Mouse (Mus musculus): ENCODE results near the gene A430005L14Rik. TPM values are rescaled to one million over a fixed set of nuclear protein-coding genes. Genes with fewer than 3 reads are reported as not detected.

A430005L14Rik gene
- polyA plus RNA-seq, 1 experiment: 23.6 TPM

DNA sequence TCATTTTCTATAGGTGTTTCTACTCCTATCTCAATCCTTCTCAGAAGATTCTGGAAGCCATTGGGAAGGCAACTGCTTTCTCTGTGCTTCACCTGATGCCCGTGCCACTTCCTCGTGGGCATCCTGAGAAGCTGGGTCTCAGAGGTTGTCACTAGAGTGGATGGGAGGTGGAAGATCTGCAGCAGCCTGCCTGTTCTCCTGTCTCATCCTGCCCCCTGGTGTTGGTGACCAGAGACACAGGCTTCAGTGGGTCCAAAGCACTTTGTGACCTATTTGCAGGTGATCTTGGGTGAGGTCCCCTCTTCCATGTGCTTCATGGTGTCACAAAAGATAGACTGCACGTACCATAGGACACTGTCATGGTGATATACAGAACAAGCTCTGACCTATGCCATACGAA, 13.8 kb upstream of the A430005L14Rik start:
- TF ChIP-seq CTCF (IDR thresholded peaks at IDR 0.05; ENCODE audit: low read depth, low read length): no peak
- TF ChIP-seq POLR2A (IDR thresholded peaks at IDR 0.05; ENCODE audit: borderline replicate concordance, low read depth, low read length): no peak
- Histone ChIP-seq H3K4me3 (ENCODE audit: insufficient read depth, low read length) (no peak overlapping the region), H3K4me1 (ENCODE audit: control insufficient read depth, insufficient read depth, low read length) (no peaks in the 10 kb centered on the region), H3K27ac (ENCODE audit: insufficient read depth, low read depth, low read length) (no peak overlapping the region)

DNA sequence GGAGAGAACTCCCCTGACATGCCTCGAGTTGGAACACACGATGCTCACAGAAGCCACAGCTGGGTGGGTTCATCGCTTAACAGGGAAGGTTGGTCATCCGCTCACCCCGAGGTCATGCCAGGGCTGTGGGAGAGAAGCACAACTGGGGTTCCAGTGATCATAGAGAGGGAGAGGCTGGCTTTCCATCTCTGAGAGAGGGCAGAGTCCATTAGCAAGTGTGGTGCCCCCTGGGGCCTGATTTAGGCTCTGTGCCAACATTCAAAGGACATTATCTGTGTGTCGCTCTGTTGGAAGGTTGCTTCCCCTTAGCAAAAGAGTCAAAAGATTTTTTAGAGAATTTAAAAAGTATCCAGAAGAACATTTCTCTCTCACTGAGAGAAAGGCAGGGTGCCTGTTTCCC, 12.8 kb upstream of the A430005L14Rik start:
- TF ChIP-seq POLR2A (IDR thresholded peaks at IDR 0.05; ENCODE audit: borderline replicate concordance, low read depth, low read length) (no peak), CTCF (IDR thresholded peaks at IDR 0.05; ENCODE audit: low read depth, low read length) (no peak)
- Histone ChIP-seq H3K27ac (ENCODE audit: insufficient read depth, low read depth, low read length) (no peak overlapping the region), H3K4me1 (ENCODE audit: control insufficient read depth, insufficient read depth, low read length) (no peaks in the 10 kb centered on the region), H3K4me3 (ENCODE audit: insufficient read depth, low read length) (no peak overlapping the region)

DNA sequence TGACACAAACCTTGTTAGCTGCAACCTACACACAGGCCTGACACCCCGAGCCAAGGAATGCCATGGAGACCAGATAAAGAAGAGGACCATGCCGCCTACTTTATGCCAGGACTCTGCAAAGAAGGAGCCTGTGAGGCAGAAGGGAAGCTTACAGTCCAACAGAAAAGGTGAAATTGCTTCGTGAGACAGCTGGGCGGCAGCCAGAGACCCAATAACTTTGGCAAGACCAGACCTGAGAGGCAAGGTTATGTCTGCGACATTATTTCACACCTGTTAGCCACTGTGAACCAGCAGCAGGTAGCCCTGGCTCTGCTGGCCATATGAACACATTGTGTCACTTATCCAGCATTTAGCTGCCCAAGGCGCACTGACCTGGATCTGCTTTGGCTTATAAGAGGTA, 11.3 kb upstream of the A430005L14Rik start:
- TF ChIP-seq CTCF (IDR thresholded peaks at IDR 0.05; ENCODE audit: low read depth, low read length) (no peak), POLR2A (IDR thresholded peaks at IDR 0.05; ENCODE audit: borderline replicate concordance, low read depth, low read length) (no peak)
- Histone ChIP-seq H3K27ac (ENCODE audit: insufficient read depth, low read depth, low read length) (no peak overlapping the region), H3K4me1 (ENCODE audit: control insufficient read depth, insufficient read depth, low read length) (no peaks in the 10 kb centered on the region), H3K4me3 (ENCODE audit: insufficient read depth, low read length) (no peak overlapping the region)

DNA sequence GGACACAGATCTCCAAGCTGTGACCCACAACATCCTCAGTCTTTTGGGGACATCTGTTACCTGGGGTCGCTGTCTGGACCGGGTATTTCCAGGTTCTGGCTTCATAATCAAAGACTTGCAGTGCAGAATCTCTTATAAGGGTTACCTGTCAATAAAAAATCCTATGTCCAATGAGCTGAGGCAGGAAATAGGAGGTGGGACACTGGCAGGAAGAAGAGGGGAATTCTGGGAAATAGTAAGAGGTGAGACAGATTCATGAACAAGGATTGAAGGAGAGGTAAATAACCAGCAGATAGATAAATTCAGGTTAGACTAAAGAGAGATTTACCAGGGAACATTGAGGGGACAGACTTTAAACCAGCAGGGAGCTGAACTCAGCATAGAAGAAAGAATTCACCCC, 6.7 kb upstream of the A430005L14Rik start:
- no peaks in the 10 kb centered on the region for H3K4me1 ChIP-seq (ENCODE audit: control insufficient read depth, insufficient read depth, low read length)
- H3K27ac ChIP-seq (ENCODE audit: insufficient read depth, low read depth, low read length): no peak overlapping the region
- TF ChIP-seq POLR2A (IDR thresholded peaks at IDR 0.05; ENCODE audit: borderline replicate concordance, low read depth, low read length) (no peak), CTCF (IDR thresholded peaks at IDR 0.05; ENCODE audit: low read depth, low read length) (no peak)
- no peak overlapping the region for H3K4me3 ChIP-seq (ENCODE audit: insufficient read depth, low read length)

DNA sequence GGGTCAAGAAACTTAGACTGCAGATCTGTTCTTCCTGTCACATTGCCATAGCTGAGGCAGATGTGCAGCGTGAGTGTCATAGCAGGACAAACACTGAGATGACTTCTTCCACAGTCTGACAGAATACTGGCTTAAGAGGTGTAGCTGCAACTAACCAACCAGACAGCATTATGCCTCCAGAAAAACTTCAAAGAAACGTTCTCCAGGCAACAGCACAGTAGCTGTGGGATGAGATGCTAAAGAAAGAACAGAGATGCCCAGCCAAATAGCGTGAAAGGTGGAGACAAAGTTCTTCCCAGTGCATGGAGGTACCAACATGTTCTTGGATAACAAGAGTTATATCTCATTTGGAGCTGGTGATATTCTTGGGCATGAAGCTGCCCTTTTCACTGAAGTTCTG, 5.9 kb upstream of the A430005L14Rik start:
- Histone ChIP-seq H3K27ac (ENCODE audit: insufficient read depth, low read depth, low read length) (no peak overlapping the region), H3K4me3 (ENCODE audit: insufficient read depth, low read length) (no peak overlapping the region), H3K4me1 (ENCODE audit: control insufficient read depth, insufficient read depth, low read length) (no peaks in the 10 kb centered on the region)
- TF ChIP-seq CTCF (IDR thresholded peaks at IDR 0.05; ENCODE audit: low read depth, low read length) (no peak), POLR2A (IDR thresholded peaks at IDR 0.05; ENCODE audit: borderline replicate concordance, low read depth, low read length) (no peak)

DNA sequence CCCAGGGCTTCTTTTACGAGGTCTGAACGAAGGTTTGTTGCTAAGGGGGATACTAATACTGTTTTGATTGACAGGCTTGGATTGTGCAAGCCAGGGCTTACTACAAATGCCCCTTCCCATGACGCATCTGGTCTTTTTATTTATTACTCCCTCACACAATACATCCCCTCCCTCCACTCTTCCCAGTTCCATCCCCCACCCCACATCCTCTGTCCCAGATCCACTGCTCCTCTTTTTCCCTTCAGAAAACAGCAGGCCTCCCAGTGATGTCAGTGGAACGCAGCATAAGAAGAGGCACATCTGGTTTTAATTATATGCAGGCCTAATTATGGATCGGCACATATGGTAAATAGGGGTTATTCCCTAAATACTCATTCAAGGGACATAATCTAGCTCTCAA, 5.3 kb upstream of the A430005L14Rik start:
- no peak overlapping the region for H3K4me3 ChIP-seq (ENCODE audit: insufficient read depth, low read length)
- TF ChIP-seq POLR2A (IDR thresholded peaks at IDR 0.05; ENCODE audit: borderline replicate concordance, low read depth, low read length): no peak
- TF ChIP-seq CTCF (IDR thresholded peaks at IDR 0.05; ENCODE audit: low read depth, low read length): no peak
- H3K27ac ChIP-seq (ENCODE audit: insufficient read depth, low read depth, low read length): no peak overlapping the region
- no peaks in the 10 kb centered on the region for H3K4me1 ChIP-seq (ENCODE audit: control insufficient read depth, insufficient read depth, low read length)

DNA sequence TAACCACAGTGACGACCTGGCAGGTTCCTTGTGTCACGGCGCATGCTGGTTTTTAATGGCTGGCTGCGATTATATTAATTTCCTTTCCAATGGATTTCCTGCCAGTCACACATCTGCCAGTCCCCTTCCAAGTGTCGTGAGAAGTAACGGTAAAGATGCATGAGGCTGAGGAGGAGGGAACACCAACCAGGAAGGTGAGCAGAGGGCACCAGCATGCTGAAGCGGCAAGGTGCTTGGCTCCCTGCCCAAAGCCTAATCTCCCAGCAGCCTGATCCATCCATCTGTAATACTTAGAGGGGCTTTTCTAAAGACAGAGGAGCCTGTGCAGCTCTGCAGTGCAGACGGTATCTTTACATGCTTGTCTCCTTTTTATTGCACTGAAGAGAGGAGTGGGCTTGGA, 1.4 kb upstream of the A430005L14Rik start:
- no peak overlapping the region for H3K27ac ChIP-seq (ENCODE audit: insufficient read depth, low read depth, low read length)
- no peak for TF ChIP-seq CTCF (IDR thresholded peaks at IDR 0.05; ENCODE audit: low read depth, low read length)
- TF ChIP-seq POLR2A (IDR thresholded peaks at IDR 0.05; ENCODE audit: borderline replicate concordance, low read depth, low read length): no peak
- 0 out of 2 replicates have a peak, but pooled peaks cover 4% of the 10 kb centered on the region for H3K4me1 ChIP-seq (ENCODE audit: control insufficient read depth, insufficient read depth, low read length)
- H3K4me3 ChIP-seq (ENCODE audit: insufficient read depth, low read length): no peak overlapping the region

DNA sequence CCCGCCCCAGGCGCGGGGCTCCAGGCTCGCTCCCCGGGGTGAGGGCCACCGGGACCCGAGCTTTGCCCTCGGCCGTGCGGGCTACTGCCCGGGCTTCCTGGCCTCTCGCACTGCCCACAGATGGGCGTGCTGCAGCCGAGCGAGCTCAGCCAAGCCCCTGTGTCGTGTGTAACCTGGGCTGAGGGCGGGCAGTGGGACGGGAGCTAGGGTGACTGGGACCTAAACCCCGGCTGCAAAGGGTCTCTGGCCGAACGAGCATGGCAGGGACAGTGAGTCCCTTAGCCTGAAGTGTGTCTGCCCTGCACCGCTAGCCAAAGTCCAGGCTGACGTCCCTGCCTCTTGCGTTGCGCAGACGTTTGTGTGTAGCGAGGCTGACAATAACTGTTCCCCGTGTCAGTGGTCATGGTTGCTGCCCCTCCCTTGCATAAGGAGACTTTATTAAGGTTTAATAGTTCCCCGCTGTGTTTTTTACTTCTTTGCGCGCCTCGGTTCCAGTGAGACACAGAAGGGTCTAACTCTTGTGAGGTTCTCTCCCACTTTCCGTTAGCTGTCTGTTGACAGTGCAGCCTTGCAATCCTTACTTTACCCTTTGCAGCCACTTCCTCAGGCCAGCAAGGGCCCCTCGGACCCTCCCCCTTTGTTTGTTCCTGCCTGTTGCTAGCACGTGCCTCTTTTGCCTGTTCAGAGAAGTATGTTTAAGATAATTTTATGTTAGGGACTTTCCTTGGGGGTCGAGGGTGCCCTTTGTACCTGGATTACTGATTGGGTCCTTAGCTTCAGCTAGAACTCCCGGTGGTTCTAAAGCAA, 610 bp downstream of the A430005L14Rik start:
- no peak for TF ChIP-seq POLR2A (IDR thresholded peaks at IDR 0.05; ENCODE audit: borderline replicate concordance, low read depth, low read length)
- TF ChIP-seq CTCF (IDR thresholded peaks at IDR 0.05; ENCODE audit: low read depth, low read length): no peak
- Histone ChIP-seq H3K27ac (ENCODE audit: insufficient read depth, low read depth, low read length) (peak overlapping the region; percentile 73), H3K4me3 (ENCODE audit: insufficient read depth, low read length) (peak overlapping the region; percentile 85), H3K4me1 (ENCODE audit: control insufficient read depth, insufficient read depth, low read length) (0 out of 2 replicates have a peak, but pooled peaks cover 4% of the 10 kb centered on the region)

DNA sequence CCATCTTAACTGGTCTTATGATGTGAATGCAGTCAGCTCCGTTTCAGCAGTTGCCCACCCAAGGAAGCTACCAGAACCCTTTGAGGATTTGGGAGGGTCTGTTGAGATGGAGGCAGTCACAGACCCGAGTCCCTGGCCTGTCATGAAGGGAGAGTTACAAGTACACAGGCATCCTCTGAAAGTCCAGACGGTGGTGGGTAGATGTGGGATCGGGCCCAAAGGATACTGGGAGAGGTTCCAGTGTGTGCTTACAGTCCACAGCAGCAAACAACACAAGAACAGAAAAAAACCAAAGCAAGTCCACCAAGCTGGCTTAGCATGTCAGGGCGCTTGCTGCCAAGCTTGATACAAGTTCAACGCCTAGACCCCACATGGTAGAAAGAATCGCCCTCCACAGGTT, 5.6 kb downstream of the A430005L14Rik start:
- TF ChIP-seq POLR2A (IDR thresholded peaks at IDR 0.05; ENCODE audit: borderline replicate concordance, low read depth, low read length) (no peak), CTCF (IDR thresholded peaks at IDR 0.05; ENCODE audit: low read depth, low read length) (no peak)
- H3K27ac ChIP-seq (ENCODE audit: insufficient read depth, low read depth, low read length): no peak overlapping the region
- H3K4me1 ChIP-seq (ENCODE audit: control insufficient read depth, insufficient read depth, low read length): 0 out of 2 replicates have a peak, but pooled peaks cover 4% of the 10 kb centered on the region
- no peak overlapping the region for H3K4me3 ChIP-seq (ENCODE audit: insufficient read depth, low read length)

DNA sequence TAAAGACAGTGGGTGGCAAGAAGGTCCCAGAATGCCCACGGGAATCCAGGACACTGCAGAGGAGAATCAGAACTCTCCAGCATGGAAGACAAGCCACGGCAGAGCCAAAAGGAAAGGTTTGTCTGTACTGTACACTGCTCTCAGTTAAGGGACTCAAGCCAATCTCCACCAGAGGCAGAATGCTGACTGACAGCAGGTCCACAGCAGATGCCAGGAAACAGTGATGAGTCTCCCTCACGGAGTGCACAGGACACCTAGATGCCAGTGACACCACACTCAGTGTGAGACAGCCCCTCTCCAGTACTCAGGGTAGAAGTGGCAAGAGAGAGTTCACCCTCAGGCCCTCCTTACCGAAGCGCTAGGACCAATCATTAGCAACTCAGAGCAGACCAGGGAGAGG, 9.6 kb downstream of the A430005L14Rik start:
- no peak overlapping the region for H3K4me3 ChIP-seq (ENCODE audit: insufficient read depth, low read length)
- H3K27ac ChIP-seq (ENCODE audit: insufficient read depth, low read depth, low read length): no peak overlapping the region
- no peak for TF ChIP-seq CTCF (IDR thresholded peaks at IDR 0.05; ENCODE audit: low read depth, low read length)
- TF ChIP-seq POLR2A (IDR thresholded peaks at IDR 0.05; ENCODE audit: borderline replicate concordance, low read depth, low read length): no peak
- no peaks in the 10 kb centered on the region for H3K4me1 ChIP-seq (ENCODE audit: control insufficient read depth, insufficient read depth, low read length)
